ENCODE assay signal across 38 mouse cellular contexts in the genomic region with DNA sequence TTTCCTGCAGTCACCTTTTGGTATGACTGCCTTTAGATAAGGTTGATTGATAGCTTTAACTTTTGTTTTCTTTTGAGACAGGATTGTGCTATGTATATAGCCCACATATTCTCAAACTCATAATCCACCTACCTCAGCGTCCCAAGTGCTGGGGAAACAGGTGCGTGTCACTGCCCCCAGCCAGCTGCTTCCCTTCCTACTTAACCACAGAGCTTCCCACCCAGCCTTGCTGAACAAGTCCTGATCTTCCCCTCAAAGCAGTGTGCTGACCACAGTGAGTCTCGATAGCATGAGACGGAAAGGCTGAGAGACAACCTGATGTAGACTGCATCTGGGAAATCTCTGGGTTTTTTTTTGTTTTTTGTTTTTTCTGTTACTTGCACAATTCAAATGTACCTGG. TPM values are rescaled to one million over a fixed set of nuclear protein-coding genes. Genes with fewer than 3 reads are reported as not detected.
DNase-seq lines count a peak whose midpoint lies in the region; ATAC-seq and TF ChIP-seq lines count a peak whose summit lies in the region.
"Had no signal": no experiment of that assay in that cellular context is flagged by ENCODE, and none has a peak within 500 bp of the region (broad histone marks: within the 10 kb centered on the region; RNA-seq: fewer than 3 reads in every experiment).

No protein-coding gene starts in this region.

- no peaks in the 10 kb centered on the region for H3K79me2 ChIP-seq in CH12.LX (replicated peaks; ENCODE audit: control insufficient read depth, extremely low read depth, insufficient read depth, poor library complexity, severe bottlenecking)

- H3K9me3 ChIP-seq in CH12.LX (replicated peaks; ENCODE audit: low read length), result no peaks in the 10 kb centered on the region
- H3K9me3 ChIP-seq: embryonic facial prominence, embryonic 10.5 days; embryonic facial prominence, embryonic 15.5 days; heart, embryonic 13.5 days; hindbrain, embryonic 12.5 days; intestine, embryonic 15.5 days; limb, embryonic 13.5 days had no signal

- peak; percentile 71 for ATAC-seq in megakaryocyte progenitor cell, adult 5-6 weeks (replicated peaks; ENCODE audit: poor library complexity)
- ATAC-seq: forebrain, embryonic 14.5 days; hindbrain, postnatal 0 days; intestine, embryonic 15.5 days; Patski had no signal

- no peak overlapping the region for H3K9ac ChIP-seq in CH12.LX (ENCODE audit: insufficient read depth, low read depth)
- H3K9ac ChIP-seq: embryonic facial prominence, embryonic 15.5 days; heart, embryonic 13.5 days; hindbrain, embryonic 12.5 days; intestine, embryonic 15.5 days; limb, embryonic 13.5 days had no signal

- dilution Hi-C loops in CH12.LX (cut with MboI; ENCODE audit: extremely low pct_ligation_motif_present, extremely low pct_unique_long_range_greater_than_20kb, low sequenced_read_pairs), result no loop called here

- no peak overlapping the region for H3K27ac ChIP-seq in CH12.LX (ENCODE audit: insufficient read depth, low read depth)
- H3K27ac ChIP-seq: embryonic facial prominence, embryonic 10.5 days; embryonic facial prominence, embryonic 15.5 days; heart, adult 2 months; heart, embryonic 13.5 days; hindbrain, embryonic 12.5 days; hindbrain, postnatal 0 days; intestine, embryonic 15.5 days; kidney, postnatal 0 days; limb, embryonic 13.5 days had no signal

- TF ChIP-seq EP300 in CH12.LX (IDR thresholded peaks at IDR 0.05; ENCODE audit: low read length), result 0 out of 2 replicates have a peak, but pooled peaks have one; percentile 40

- H3K27me3 ChIP-seq in CH12.LX (replicated peaks), result no peaks in the 10 kb centered on the region
- H3K27me3 ChIP-seq: embryonic facial prominence, embryonic 15.5 days; heart, embryonic 13.5 days; hindbrain, embryonic 12.5 days; intestine, embryonic 15.5 days; limb, embryonic 13.5 days; Patski had no signal

- H3K4me2 ChIP-seq in CH12.LX (ENCODE audit: insufficient read depth, low read depth, poor library complexity, severe bottlenecking), result no peak overlapping the region
- H3K4me2 ChIP-seq: embryonic facial prominence, embryonic 15.5 days; heart, embryonic 13.5 days; hindbrain, embryonic 12.5 days; intestine, embryonic 15.5 days; limb, embryonic 13.5 days; liver, embryonic 11.5 days had no signal

- no peak for TF ChIP-seq CTCF in CH12.LX (conservative IDR thresholded peaks at IDR 0.05 in 1 of 2, IDR thresholded peaks at IDR 0.05 in 1 of 2; ENCODE audit: low read depth in 2 of 2, low read length in 2 of 2)

- peak; percentile 40 for DNase-seq in CH12.LX (ENCODE audit: extremely low read depth)
- peak; percentile 68 for DNase-seq in thymus, postnatal 0 days (ENCODE audit: low spot score)
- peak; percentile 51 for DNase-seq in thymus, postnatal 4 days
- no peak for DNase-seq in heart, adult 11 months
- DNase-seq in testis, postnatal 14 days (ENCODE audit: low spot score), result no peak
- no peak for DNase-seq in embryo, embryonic 10.5 days (ENCODE audit: low spot score)
- DNase-seq: adrenal gland, postnatal 10 days; cerebellum, adult 11 months; cerebellum, postnatal 10 days; gastrocnemius, postnatal 25 days; heart, adult 2 months; heart, postnatal 10 days; kidney, adult 8-10 months; kidney, postnatal 4 days; lung, postnatal 36 days; midbrain, embryonic 14.5 days; right cerebral cortex, adult 18-20 months; spleen, adult 18-20 months had no signal

- peaks cover 1 to 4% of the 10 kb centered on the region in 2 experiments for H3K36me3 ChIP-seq in CH12.LX (replicated peaks in 1 of 2; ENCODE audit: control insufficient read depth in 1 of 2, insufficient read depth in 1 of 2, low read length in 1 of 2)
- H3K36me3 ChIP-seq: embryonic facial prominence, embryonic 10.5 days; hindbrain, embryonic 12.5 days; intestine, embryonic 15.5 days had no signal

- H3K4me1 ChIP-seq in CH12.LX (ENCODE audit: control insufficient read depth in 1 of 2, insufficient read depth in 2 of 2), result peaks cover 17 to 51% of the 10 kb centered on the region in 2 experiments
- H3K4me1 ChIP-seq: embryonic facial prominence, embryonic 15.5 days; intestine, embryonic 15.5 days; limb, embryonic 13.5 days had no signal

- TF ChIP-seq POLR2A in CH12.LX (IDR thresholded peaks at IDR 0.05; ENCODE audit: low read depth, low read length), result no peak

- H3K4me3 ChIP-seq in CH12.LX (replicated peaks in 1 of 3; ENCODE audit: low read depth in 2 of 3, low read length in 2 of 3, poor library complexity in 1 of 3), result no peak overlapping the region
- H3K4me3 ChIP-seq: embryonic facial prominence, embryonic 10.5 days; embryonic facial prominence, embryonic 15.5 days; heart, adult 2 months; heart, embryonic 13.5 days; hindbrain, embryonic 12.5 days; intestine, embryonic 15.5 days; limb, embryonic 13.5 days had no signal

- in situ Hi-C loops in CH12.LX (cut with MboI; ENCODE audit: low pct_ligation_motif_present, low pct_unique_long_range_greater_than_20kb, low sequenced_read_pairs), result no loop called here

- TF ChIP-seq RAD21 in CH12.LX (IDR thresholded peaks at IDR 0.05; ENCODE audit: low read depth, low read length), result no peak

TF ChIP-seq in CH12.LX, 34 proteins besides CTCF, POLR2A, EP300 and RAD21:
- no peak for TF ChIP-seq USF2 (conservative IDR thresholded peaks at IDR 0.05; ENCODE audit: low read depth, low read length)
- no peak for TF ChIP-seq UBTF (IDR thresholded peaks at IDR 0.05; ENCODE audit: low read depth, low read length)
- no peak for TF ChIP-seq TBP (conservative IDR thresholded peaks at IDR 0.05; ENCODE audit: low read depth, low read length)
- no peak for TF ChIP-seq BHLHE40 (IDR thresholded peaks at IDR 0.05; ENCODE audit: low read depth, low read length)
- no peak for TF ChIP-seq RCOR1 (conservative IDR thresholded peaks at IDR 0.05; ENCODE audit: low read depth, low read length)
- no peak for TF ChIP-seq MEF2A (IDR thresholded peaks at IDR 0.05; ENCODE audit: borderline replicate concordance, low read depth, low read length)
- no peak for TF ChIP-seq USF1 (IDR thresholded peaks at IDR 0.05; ENCODE audit: low read depth, low read length)
- TF ChIP-seq ZKSCAN1 (IDR thresholded peaks at IDR 0.05; ENCODE audit: borderline replicate concordance, low read depth, low read length), result no peak
- no peak for TF ChIP-seq MAFK (IDR thresholded peaks at IDR 0.05; ENCODE audit: insufficient replicate concordance, low read length)
- TF ChIP-seq ZNF384 (IDR thresholded peaks at IDR 0.05; ENCODE audit: low read depth, low read length), result no peak
- TF ChIP-seq ZC3H11A (IDR thresholded peaks at IDR 0.05; ENCODE audit: low read depth, low read length), result no peak
- no peak for TF ChIP-seq MXI1 (IDR thresholded peaks at IDR 0.05; ENCODE audit: low read depth, low read length)
- no peak for TF ChIP-seq CHD1 (IDR thresholded peaks at IDR 0.05; ENCODE audit: low read depth, low read length)
- TF ChIP-seq JUN (IDR thresholded peaks at IDR 0.05; ENCODE audit: insufficient read depth, low read depth, low read length), result no peak
- no peak for TF ChIP-seq ZMIZ1 (IDR thresholded peaks at IDR 0.05; ENCODE audit: low read depth, low read length)
- no peak for TF ChIP-seq MAX (IDR thresholded peaks at IDR 0.05; ENCODE audit: low read length)
- no peak for TF ChIP-seq PAX5 (IDR thresholded peaks at IDR 0.05; ENCODE audit: low read length)
- TF ChIP-seq IRF4 (IDR thresholded peaks at IDR 0.05; ENCODE audit: low read depth, low read length), result peak; percentile 18; the same call in 1 of the 2 replicates
- TF ChIP-seq NELFE (IDR thresholded peaks at IDR 0.05; ENCODE audit: low read depth, low read length), result no peak
- no peak for TF ChIP-seq CHD2 (IDR thresholded peaks at IDR 0.05; ENCODE audit: low read length)
- peak; percentile 51; the same call in 1 of the 2 replicates for TF ChIP-seq ETS1 (conservative IDR thresholded peaks at IDR 0.05; ENCODE audit: low read depth, low read length)
- no peak for TF ChIP-seq MAZ (IDR thresholded peaks at IDR 0.05; ENCODE audit: low read depth, low read length)
- TF ChIP-seq HCFC1 (IDR thresholded peaks at IDR 0.05; ENCODE audit: low read depth, low read length), result no peak
- TF ChIP-seq TCF12 (IDR thresholded peaks at IDR 0.05; ENCODE audit: low read depth, low read length), result peak; percentile 71; the same call in 1 of the 2 replicates
- no peak for TF ChIP-seq ELF1 (IDR thresholded peaks at IDR 0.05; ENCODE audit: low read depth, low read length)
TF ChIP-seq in CH12.LX: peak in this region for 3.

RNA-seq across cellular contexts. Expression of a gene that starts 29.3 kb away (rescaled TPM):
- 0.71 and 0.81 TPM in 2 replicates for total RNA-seq in CH12.LX (2012; rRNA removed)
- total RNA-seq in CH12.LX (2014; rRNA removed), result not detected in 2 replicates
- polyA plus RNA-seq in CH12.LX (2012; ENCODE audit: insufficient read length, low read depth), result not detected in 2 replicates
- total RNA-seq in megakaryocyte progenitor cell, adult 5-6 weeks (2015), result not detected in 2 replicates
- not detected in 2 replicates for total RNA-seq in megakaryocyte progenitor cell, adult 5-6 weeks (2017)
- polyA plus RNA-seq in thymus, postnatal 0 days (2015; fragmentation: Nextera tagmentation; extraction: Ambion mirVana), result 1.6 and 2.3 TPM in 2 replicates
- total RNA-seq: neutrophil, adult 5-6 weeks had no signal
- polyA plus RNA-seq: C2C12; liver, embryonic 16.5 days had no signal

RNA-seq across cellular contexts. Expression of a gene that starts 42.3 kb away (rescaled TPM):
- total RNA-seq in CH12.LX (2012; rRNA removed), result 0.71 and 0.98 TPM in 2 replicates
- total RNA-seq in CH12.LX (2014; rRNA removed), result 0.45 and 0.59 TPM in 2 replicates
- polyA plus RNA-seq in CH12.LX (2012; ENCODE audit: insufficient read length, low read depth), result 0.56 and 1.0 TPM in 2 replicates
- total RNA-seq in megakaryocyte progenitor cell, adult 5-6 weeks (2015), result 0.05 and 0.68 TPM in 2 replicates
- 0.30 and 0.58 TPM in 2 replicates for total RNA-seq in megakaryocyte progenitor cell, adult 5-6 weeks (2017)
- polyA plus RNA-seq in thymus, postnatal 0 days (2015; fragmentation: Nextera tagmentation; extraction: Ambion mirVana), result 2.7 and 3.5 TPM in 2 replicates

RNA-seq across cellular contexts. Expression of a gene that starts 58.1 kb away (rescaled TPM):
- total RNA-seq in CH12.LX (2012; rRNA removed), result not detected in 2 replicates
- total RNA-seq in CH12.LX (2014; rRNA removed), result not detected in 2 replicates
- not detected in 2 replicates for polyA plus RNA-seq in CH12.LX (2012; ENCODE audit: insufficient read length, low read depth)
- not detected in 2 replicates for total RNA-seq in megakaryocyte progenitor cell, adult 5-6 weeks (2015)
- total RNA-seq in megakaryocyte progenitor cell, adult 5-6 weeks (2017), result not detected in 2 replicates
- not detected in 2 replicates for polyA plus RNA-seq in thymus, postnatal 0 days (2015; fragmentation: Nextera tagmentation; extraction: Ambion mirVana)
- total RNA-seq: adrenal gland, postnatal 10 days; gastrocnemius, adult 18-20 months; gastrocnemius, postnatal 25 days; heart, adult 2 months; heart, postnatal 10 days; hindbrain, postnatal 0 days; MEL; neutrophil, adult 5-6 weeks had no signal
- polyA plus RNA-seq: C2C12; embryonic facial prominence, embryonic 10.5 days; embryonic facial prominence, embryonic 15.5 days; forebrain, embryonic 14.5 days; heart, embryonic 13.5 days; hindbrain, embryonic 12.5 days; hindbrain, postnatal 0 days; intestine, embryonic 15.5 days; kidney, postnatal 0 days; limb, embryonic 13.5 days; liver, embryonic 11.5 days; liver, embryonic 16.5 days; lung, embryonic 16.5 days; midbrain, embryonic 14.5 days; neural tube, embryonic 11.5 days; Patski; stomach, embryonic 16.5 days had no signal

Comparison
In these comparisons a context has a peak if more than half of its experiments do, and no peak if none do; other contexts are left out.
1. DNase-seq: peak in CH12.LX (single experiment), thymus, postnatal 0 days (single experiment) and thymus, postnatal 4 days (single experiment); none in heart, adult 11 months (single experiment), testis, postnatal 14 days (single experiment) and embryo, embryonic 10.5 days (single experiment).